Mouse (Mus musculus): Measurements from ENCODE around the gene Vmn1r79. TPM values are rescaled to one million over a fixed set of nuclear protein-coding genes. Genes with fewer than 3 reads are reported as not detected.

Vmn1r79 gene
- polyA plus RNA-seq (2012; rRNA removed) = not detected in 2 replicates

GRCm38 (mm10) chr7:12170979-12171378, at the start of gene Vmn1r79:
Vmn1r79 (plus strand) TSS chr7:12171279.

DNA sequence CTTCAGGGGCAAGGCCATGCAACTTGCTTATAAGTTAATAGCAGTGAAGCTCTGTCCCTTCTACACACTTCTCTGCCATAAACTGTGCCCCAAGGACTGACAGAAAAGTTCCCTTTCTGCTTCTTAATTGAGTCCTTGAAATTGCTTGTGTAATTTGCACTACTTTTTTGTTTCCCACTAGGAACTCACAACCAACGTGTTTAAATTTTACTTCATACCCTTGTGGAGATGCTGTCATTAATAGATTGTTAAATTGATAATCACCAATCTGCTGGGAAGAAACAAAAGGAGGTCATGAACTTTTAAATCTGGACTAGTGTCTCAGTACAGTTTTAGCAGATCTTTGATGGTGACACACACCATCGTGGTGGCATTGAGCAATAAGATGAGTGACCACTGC, 21.1 kb upstream of the Vmn1r79 start, which contains the start of gene Vmn1r78:
Vmn1r78 (plus strand) TSS at position 301 of the 400 bp plus-strand sequence.

GRCm38 (mm10) chr7:12188986-12189385, 17.9 kb downstream of the Vmn1r79 start, which contains the start of gene Vmn1r80:
Vmn1r80 (plus strand) TSS chr7:12189286.

Other genes starting within 250 kb of the Vmn1r79 start
- not detected in 2 replicates for gene Vmn1r76, start 233.1 kb upstream of the Vmn1r79 start, polyA plus RNA-seq (2012; rRNA removed)
- gene Vmn1r77, start 134.5 kb upstream of the Vmn1r79 start, polyA plus RNA-seq (2012; rRNA removed) = not detected in 2 replicates
- gene Vmn1r78, start 21.0 kb upstream of the Vmn1r79 start, polyA plus RNA-seq (2012; rRNA removed) = not detected in 2 replicates
- gene Vmn1r80, start 18.0 kb downstream of the Vmn1r79 start, polyA plus RNA-seq (2012; rRNA removed) = not detected in 2 replicates
- gene Vmn1r81, start 97.0 kb downstream of the Vmn1r79 start, polyA plus RNA-seq (2012; rRNA removed) = not detected in 2 replicates
- not detected in 2 replicates for gene Vmn1r82, start 129.2 kb downstream of the Vmn1r79 start, polyA plus RNA-seq (2012; rRNA removed)
- gene Vmn1r83, start 158.2 kb downstream of the Vmn1r79 start, polyA plus RNA-seq (2012; rRNA removed) = not detected in 2 replicates
- not detected in 2 replicates for gene Vmn1r84, start 198.0 kb downstream of the Vmn1r79 start, polyA plus RNA-seq (2012; rRNA removed)